Mouse (Mus musculus) adrenal gland, adult (tissue): Measurements from ENCODE around the gene Alox12.

Experiments used
- DNase-seq, 2 experiments: peaks; one replicate each; pipeline ENCODE4 v3.0.0; 2022 to 2023; ENCODE audit warnings: low spot score in 1 of 2; ENCODE audit not compliant: inconsistent age in 2 of 2

Alox12 gene

DNA sequence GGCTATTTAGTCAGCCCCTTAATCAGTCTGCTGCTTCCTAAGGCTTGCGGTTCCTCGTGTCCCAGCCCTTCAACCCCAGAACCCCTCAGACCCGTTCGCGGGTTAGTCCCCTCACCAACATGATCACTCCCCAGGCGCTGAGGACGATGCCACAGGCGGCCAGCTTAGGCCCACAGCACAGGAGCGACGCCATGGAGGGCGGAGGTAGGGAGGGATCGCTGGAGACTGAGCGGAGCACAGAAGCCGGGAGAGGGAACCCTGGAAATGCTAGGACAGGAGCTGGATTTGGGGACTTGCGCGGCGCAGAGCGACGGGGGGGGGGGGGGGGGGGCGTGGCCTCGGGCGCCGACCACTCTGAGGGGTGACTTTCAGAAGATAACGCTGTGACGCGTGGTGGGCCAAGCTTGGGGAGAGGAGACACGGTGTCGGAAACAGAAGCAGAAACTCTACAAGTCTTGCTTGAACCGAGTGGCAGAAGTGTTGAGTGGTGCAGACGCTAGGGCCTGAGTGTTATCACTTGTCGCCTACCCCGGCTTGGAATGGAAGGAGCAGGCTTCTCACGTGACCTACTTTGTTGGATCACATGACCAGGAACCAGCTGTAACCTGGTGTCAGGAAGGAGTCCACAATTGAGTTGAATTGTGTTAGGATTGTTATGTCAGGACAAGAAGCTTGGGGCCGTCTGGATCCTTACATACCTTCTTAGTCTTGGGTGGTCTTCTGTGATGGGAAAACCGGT lies 15.4 kb downstream of the Alox12 start, which contains the start of the genes Gm21988 and Rnasek:
Gene Gm21988, minus strand, starts transcription at position 290 of the 739 bp plus-strand sequence.
Gene Rnasek, minus strand, starts transcription at position 302 of the 739 bp plus-strand sequence.
- peak; percentile 85 to 98 for DNase-seq

DNA sequence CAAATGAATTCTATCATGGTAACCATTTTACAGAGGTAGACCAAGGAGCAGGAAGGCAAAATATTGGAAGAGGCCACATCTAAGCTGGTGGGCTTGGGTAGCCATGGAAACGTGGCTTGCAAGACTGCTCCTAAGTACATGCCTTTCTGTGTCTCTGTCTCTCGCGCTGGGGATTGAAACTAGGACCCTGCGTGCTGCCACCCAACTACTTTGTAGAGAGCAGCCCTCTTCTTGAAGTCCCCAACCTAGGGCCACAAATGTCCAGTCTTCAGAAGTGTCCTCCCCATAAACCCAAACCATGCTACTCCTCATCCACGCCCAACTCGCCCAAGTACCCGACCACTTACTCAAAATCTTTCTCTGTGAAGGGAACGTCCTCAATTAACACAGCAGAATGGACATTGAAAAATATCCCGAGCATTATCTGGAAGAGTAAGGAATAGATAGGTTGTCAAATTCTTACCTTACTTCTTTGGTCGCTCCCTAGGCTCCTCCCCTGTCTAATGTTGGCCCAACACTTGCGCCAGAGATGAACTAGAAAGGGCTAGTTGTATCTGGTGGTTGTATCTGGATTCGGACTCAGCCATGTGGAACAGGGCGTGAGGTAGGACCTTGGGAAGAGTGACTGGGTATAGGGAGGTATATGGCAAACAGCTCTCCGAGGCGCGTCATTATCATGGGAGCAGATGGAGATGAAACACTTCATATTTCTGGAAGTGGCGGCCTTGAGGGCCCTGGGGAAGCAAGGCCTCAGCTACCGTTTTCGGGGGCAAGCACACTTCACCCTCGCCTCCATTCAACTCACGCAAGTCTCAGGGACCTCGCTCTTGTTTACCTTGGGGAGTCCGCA lies 16.3 kb downstream of the Alox12 start:
- peak; percentile 32 to 80 for DNase-seq

GRCm38 (mm10) chr11:70237457-70238167 lies 17.5 kb downstream of the Alox12 start, which contains the start of gene 0610010K14Rik:
Gene 0610010K14Rik, minus strand, starts transcription at chr11:70237914.
- peak; percentile 99 for DNase-seq

- peak; percentile 29 to 62 for DNase-seq
Measured at GRCm38 (mm10) chr11:70236717-70237116, 18.4 kb downstream of the Alox12 start.

DNA sequence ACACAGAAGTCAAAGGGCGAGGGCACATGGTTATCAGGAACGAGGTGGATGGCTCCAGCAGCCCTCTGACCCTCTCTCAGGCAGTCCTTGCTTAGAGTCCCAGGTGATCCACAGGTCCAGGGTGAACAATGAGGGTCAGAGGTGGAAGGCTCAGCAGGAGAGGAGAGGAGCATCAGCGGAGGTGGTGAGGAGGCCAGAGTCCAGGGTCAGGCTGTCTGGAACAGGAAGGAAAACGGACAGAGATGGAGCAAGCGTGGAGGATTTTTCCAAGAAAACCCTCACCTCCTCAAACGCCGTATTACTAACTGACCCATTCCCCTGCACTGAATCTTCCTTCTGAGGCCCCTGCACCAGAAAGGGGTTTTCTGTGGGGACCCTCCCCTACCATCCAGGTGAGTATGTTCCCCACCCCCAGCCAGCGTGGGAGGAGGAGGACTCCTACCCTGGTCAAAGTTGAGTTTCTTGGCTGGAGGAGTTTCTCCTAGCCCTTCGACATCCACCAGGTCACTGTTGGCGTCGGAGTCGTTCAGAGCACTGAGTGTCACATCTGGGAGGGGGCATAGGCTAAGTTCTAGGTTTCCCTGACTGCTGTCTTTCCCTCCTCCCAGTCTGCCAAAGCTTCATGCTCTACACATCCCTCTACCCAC lies 19.8 kb downstream of the Alox12 start:
- no peak for DNase-seq

DNA sequence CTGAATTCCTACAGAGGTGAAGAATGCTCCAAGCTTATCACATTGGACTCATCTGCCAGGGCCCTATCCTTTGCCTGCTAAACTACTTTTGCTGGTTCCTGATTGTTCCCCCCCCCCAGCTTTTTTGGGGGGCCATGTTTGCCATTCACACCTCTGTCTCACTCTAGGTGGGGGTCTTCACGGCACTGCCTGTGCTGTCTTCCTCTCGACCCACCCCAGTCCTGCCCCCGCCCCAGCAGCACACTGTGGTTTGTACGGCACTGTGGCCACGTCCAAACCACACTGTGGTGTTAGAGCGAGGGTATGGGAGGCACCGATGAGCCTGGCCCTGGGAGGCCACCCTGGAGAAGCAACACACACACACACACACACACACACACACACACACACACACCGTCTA lies 20.7 kb downstream of the Alox12 start:
- DNase-seq = no peak

DNA sequence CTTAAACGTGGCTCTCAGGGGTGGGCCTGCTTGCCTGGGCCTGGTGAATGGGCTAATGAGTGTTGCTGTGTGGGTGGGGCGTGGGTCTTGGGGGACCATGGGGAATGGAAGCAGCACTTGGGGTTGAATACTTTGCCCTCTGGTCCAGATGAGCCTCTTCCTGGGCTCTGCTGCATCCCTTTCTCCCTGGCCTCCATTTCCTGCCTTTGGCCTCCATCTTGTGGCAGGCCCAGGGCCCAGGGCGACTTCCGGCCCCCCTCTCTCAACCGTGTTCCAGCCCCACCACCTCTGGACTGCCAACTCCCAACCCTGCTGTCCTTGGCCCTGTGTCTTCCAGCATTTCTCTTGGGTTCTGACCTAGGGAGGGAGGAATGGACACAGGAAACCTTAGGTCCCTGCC lies 21.1 kb downstream of the Alox12 start:
- no peak for DNase-seq

- peak in 1 of 2 experiments; percentile 26 for DNase-seq
Measured at GRCm38 (mm10) chr11:70233016-70233415, 22.1 kb downstream of the Alox12 start.

GRCm38 (mm10) chr11:70232546-70232945 lies 22.6 kb downstream of the Alox12 start:
- DNase-seq = peak; percentile 35 to 80

- peak; percentile 83 to 93 for DNase-seq
Measured at GRCm38 (mm10) chr11:70230239-70230727, 24.9 kb downstream of the Alox12 start.

GRCm38 (mm10) chr11:70229260-70230010 lies 25.7 kb downstream of the Alox12 start, which contains the start of gene Bcl6b:
Gene Bcl6b, minus strand, starts transcription at chr11:70229798.
- DNase-seq = peak; percentile 30 to 61

DNA sequence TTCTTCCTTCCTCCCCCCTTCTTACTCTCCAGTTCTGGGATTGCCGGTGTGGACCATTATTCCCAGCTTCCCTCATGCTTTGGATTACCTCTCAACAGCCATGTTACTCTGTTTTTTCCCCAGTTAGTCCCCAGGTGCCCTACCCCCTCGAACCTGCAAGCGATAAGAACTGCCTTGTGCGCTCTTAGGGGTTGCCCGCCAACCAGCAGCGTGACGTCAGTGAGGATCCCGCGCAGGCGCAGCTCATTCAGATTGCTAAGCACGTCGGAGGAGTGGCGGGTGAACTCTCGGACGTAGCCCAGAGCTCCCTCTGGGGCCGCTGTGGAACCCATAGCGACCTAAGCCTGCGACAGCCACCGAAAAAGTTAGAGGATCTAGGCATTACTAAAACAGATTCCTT lies 26.3 kb downstream of the Alox12 start:
- DNase-seq = peak; percentile 88 to 94

GRCm38 (mm10) chr11:70227661-70228245 lies 27.4 kb downstream of the Alox12 start:
- peak in 1 of 2 experiments; percentile 48 for DNase-seq

- no peak for DNase-seq
Measured at GRCm38 (mm10) chr11:70227126-70227525, 28.0 kb downstream of the Alox12 start.

DNA sequence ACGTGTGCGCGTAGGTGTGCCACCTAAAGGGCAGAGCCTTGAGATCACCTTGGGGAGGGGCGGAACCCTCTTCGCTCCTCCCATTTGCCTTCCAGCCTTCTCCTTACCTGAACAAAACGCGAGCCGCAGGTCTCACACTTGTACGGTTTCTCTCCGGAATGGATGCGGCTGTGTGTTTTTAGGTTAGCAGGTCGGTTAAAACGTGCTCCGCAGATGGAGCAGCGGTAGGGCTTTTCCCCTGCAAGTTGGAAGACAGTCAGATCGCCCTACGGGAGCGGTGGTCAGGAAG lies 28.6 kb downstream of the Alox12 start:
- no peak for DNase-seq

GRCm38 (mm10) chr11:70225798-70226601 lies 29.2 kb downstream of the Alox12 start:
- peak in 1 of 2 experiments; percentile 38 for DNase-seq

GRCm38 (mm10) chr11:70223724-70224123 lies 31.4 kb downstream of the Alox12 start:
- DNase-seq = peak; percentile 42 to 67

- DNase-seq = peak; percentile 33 to 77
Measured at GRCm38 (mm10) chr11:70221603-70222500, 33.3 kb downstream of the Alox12 start.
